Mouse (Mus musculus) hindbrain, embryonic 11.5 days (tissue): ENCODE measurements around the gene Ppp1ca. TPM values are rescaled to one million over a fixed set of nuclear protein-coding genes. Genes with fewer than 3 reads are reported as not detected.

ENCODE experiments used
- ATAC-seq: fragments of 200-750 bp; cut with Nextera tagmentation; 2 replicates; pipeline ENCODE4 v1.8.0; 2017; ENCODE audit warnings: mild to moderate bottlenecking, moderate TSS enrichment, moderate library complexity; ENCODE audit not compliant: low FRiP score
- DNase-seq: peaks from one replicate; pipeline ENCODE4 v3.0.0-alpha.2; 2015; ENCODE audit warnings: low spot score
- H3K27ac ChIP-seq: fragments of 300-500 bp; sonication (generic); 2 replicates; pipeline ENCODE4 v1.5.1; 2014; ENCODE audit warnings: mild to moderate bottlenecking, low read depth, low read length
- H3K27me3 ChIP-seq: fragments of 300-500 bp; sonication (generic); 2 replicates; pipeline ENCODE4 v1.6.1; 2014; ENCODE audit warnings: mild to moderate bottlenecking, low read length, moderate library complexity, mixed read lengths; ENCODE audit not compliant: control insufficient read depth, insufficient read depth
- H3K36me3 ChIP-seq: fragments of 300-500 bp; sonication (generic); 2 replicates; pipeline ENCODE4 v1.6.1; 2014; ENCODE audit warnings: mild to moderate bottlenecking, low read length, moderate library complexity, mixed read lengths; ENCODE audit not compliant: control insufficient read depth, insufficient read depth
- H3K4me1 ChIP-seq: fragments of 300-500 bp; sonication (generic); replicated peaks from 2 replicates; pipeline ENCODE4 v1.6.1; 2014; ENCODE audit warnings: low read length, mixed read lengths; ENCODE audit not compliant: control insufficient read depth, insufficient read depth
- H3K4me2 ChIP-seq: fragments of 300-500 bp; sonication (generic); replicated peaks from 2 replicates; pipeline ENCODE4 v1.6.1; 2014; ENCODE audit warnings: mild to moderate bottlenecking, low read depth, low read length
- H3K4me3 ChIP-seq: fragments of 300-500 bp; sonication (generic); 2 replicates; pipeline ENCODE4 v1.5.1; 2014; ENCODE audit warnings: low read depth, low read length
- H3K9ac ChIP-seq: fragments of 300-500 bp; sonication (generic); 2 replicates; pipeline ENCODE4 v1.6.1; 2014; ENCODE audit warnings: low read depth, low read length
- H3K9me3 ChIP-seq: fragments of 300-500 bp; sonication (generic); 2 replicates; pipeline ENCODE4 v1.6.1; 2016; ENCODE audit warnings: low read length; ENCODE audit not compliant: control insufficient read depth
- WGBS: fragments of 180-500 bp; shearing (Covaris S2); extraction: QIAGEN DNeasy Blood & Tissue Kit; methylation state at CpG from one replicate; pipeline ENCODE4 v1.1.7; 2014; 5-methylcytosine and 5-hydroxymethylcytosine counted together
- polyA plus RNA-seq: library from polyadenylated mRNA; unstranded; fragments of >200 nt; fragmentation: Nextera tagmentation; extraction: Ambion mirVana; gene quantifications from 2 replicates; pipeline ENCODE4 v1.2.1, GENCODE M21; 2014

Gene Ppp1ca
- polyA plus RNA-seq, 1 experiment from 2014 or later = 868 TPM

- 8% methylated on average over 42 of the region's 42 CpGs for WGBS
- no peaks in the 10 kb centered on the region for H3K27me3 ChIP-seq
- peak within 1 kb of the TSS; percentile 77 for H3K4me3 ChIP-seq
- H3K9me3 ChIP-seq = no peaks in the 10 kb centered on the region
- H3K9ac ChIP-seq = peak within 1 kb of the TSS; percentile 65
- DNase-seq = peak; percentile 97
- H3K4me1 ChIP-seq = peaks cover 5% of the 10 kb centered on the region; the same call in 1 of the 2 replicates
- ATAC-seq = peak; percentile 92
- peak within 1 kb of the TSS; percentile 86 for H3K4me2 ChIP-seq
- peak within 1 kb of the TSS; percentile 51 for H3K27ac ChIP-seq
- peaks cover 8% of the 10 kb centered on the region; the same call in 1 of the 2 replicates for H3K36me3 ChIP-seq
Measured at GRCm38 (mm10) chr19:4162646-4163542, 29.0 kb upstream of the Ppp1ca start, which contains the start of gene Rps6kb2. Gene Rps6kb2 (minus strand): TSS chr19:4163354.

GRCm38 (mm10) chr19:4163543-4163887 lies 28.4 kb upstream of the Ppp1ca start:
- Histone ChIP-seq H3K4me3 (peak overlapping the region; percentile 77), H3K4me2 (peak overlapping the region; percentile 86), H3K27me3 (no peaks in the 10 kb centered on the region), H3K27ac (peak overlapping the region; percentile 51), H3K9me3 (no peaks in the 10 kb centered on the region), H3K36me3 (peaks cover 8% of the 10 kb centered on the region; the same call in 1 of the 2 replicates), H3K4me1 (peaks cover 5% of the 10 kb centered on the region; the same call in 1 of the 2 replicates), H3K9ac (peak overlapping the region; percentile 65)
- 40% methylated on average over 4 of the region's 4 CpGs for WGBS
- DNase-seq (no peak), ATAC-seq (peak; percentile 37; the same call in 1 of the 2 replicates)

- H3K4me2 ChIP-seq = no peak overlapping the region
- peaks cover 5% of the 10 kb centered on the region; the same call in 1 of the 2 replicates for H3K36me3 ChIP-seq
- no peak overlapping the region; the same call in 1 of the 2 replicates for H3K4me3 ChIP-seq
- H3K9me3 ChIP-seq = no peaks in the 10 kb centered on the region
- ATAC-seq (no peak), DNase-seq (no peak)
- no peak overlapping the region for H3K9ac ChIP-seq
- no peaks in the 10 kb centered on the region for H3K27me3 ChIP-seq
- 83% methylated on average over 3 of the region's 3 CpGs for WGBS
- peaks cover 5% of the 10 kb centered on the region; the same call in 1 of the 2 replicates for H3K4me1 ChIP-seq
- H3K27ac ChIP-seq = no peak overlapping the region
Measured at GRCm38 (mm10) chr19:4164100-4164499, 27.8 kb upstream of the Ppp1ca start.

- Histone ChIP-seq H3K9ac (no peak overlapping the region), H3K27ac (no peak overlapping the region), H3K9me3 (no peaks in the 10 kb centered on the region), H3K27me3 (no peaks in the 10 kb centered on the region), H3K36me3 (peaks cover 4% of the 10 kb centered on the region; the same call in 1 of the 2 replicates), H3K4me2 (no peak overlapping the region), H3K4me3 (no peak overlapping the region), H3K4me1 (peaks cover 6% of the 10 kb centered on the region; the same call in 1 of the 2 replicates)
- WGBS = 81% methylated on average over 2 of the region's 2 CpGs
- DNase-seq = no peak
- no peak for ATAC-seq
Measured at GRCm38 (mm10) chr19:4164721-4165120, 27.1 kb upstream of the Ppp1ca start.

- no peaks in the 10 kb centered on the region for H3K36me3 ChIP-seq
- no peak overlapping the region for H3K4me2 ChIP-seq
- no peak for ATAC-seq
- no peaks in the 10 kb centered on the region for H3K27me3 ChIP-seq
- peaks cover 9% of the 10 kb centered on the region; the same call in 1 of the 2 replicates for H3K4me1 ChIP-seq
- no peak overlapping the region for H3K4me3 ChIP-seq
- H3K9me3 ChIP-seq = no peaks in the 10 kb centered on the region
- 84% methylated on average over 9 of the region's 9 CpGs for WGBS
- no peak overlapping the region for H3K27ac ChIP-seq
- H3K9ac ChIP-seq = no peak overlapping the region
- DNase-seq = no peak
Measured at GRCm38 (mm10) chr19:4166678-4167476, 25.0 kb upstream of the Ppp1ca start.

- Histone ChIP-seq H3K4me2 (peak overlapping the region; percentile 76), H3K9me3 (no peaks in the 10 kb centered on the region), H3K27ac (peak overlapping the region; percentile 82), H3K27me3 (no peaks in the 10 kb centered on the region), H3K36me3 (no peaks in the 10 kb centered on the region), H3K4me3 (peak overlapping the region; percentile 39), H3K9ac (peak overlapping the region; percentile 80), H3K4me1 (peaks cover 5% of the 10 kb centered on the region; the same call in 1 of the 2 replicates)
- under 1% methylated on average over 37 of the region's 43 CpGs for WGBS
- DNase-seq = peak; percentile 100
- ATAC-seq = peak; percentile 93
Measured at GRCm38 (mm10) chr19:4169378-4169784, 22.5 kb upstream of the Ppp1ca start.

GRCm38 (mm10) chr19:4169810-4170209 lies 22.1 kb upstream of the Ppp1ca start:
- Histone ChIP-seq H3K9me3 (no peaks in the 10 kb centered on the region), H3K9ac (peak overlapping the region; percentile 80), H3K4me3 (peak overlapping the region; percentile 39), H3K4me1 (peaks cover 5% of the 10 kb centered on the region; the same call in 1 of the 2 replicates), H3K27me3 (no peaks in the 10 kb centered on the region), H3K36me3 (no peaks in the 10 kb centered on the region), H3K4me2 (peak overlapping the region; percentile 76), H3K27ac (peak overlapping the region; percentile 82)
- 11% methylated on average over 27 of the region's 27 CpGs for WGBS
- ATAC-seq (peak; percentile 63), DNase-seq (no peak)

- Histone ChIP-seq H3K4me3 (no peak overlapping the region), H3K4me2 (no peak overlapping the region), H3K9ac (no peak overlapping the region), H3K27ac (no peak overlapping the region), H3K9me3 (no peaks in the 10 kb centered on the region), H3K36me3 (no peaks in the 10 kb centered on the region), H3K27me3 (no peaks in the 10 kb centered on the region), H3K4me1 (peaks cover 8% of the 10 kb centered on the region; the same call in 1 of the 2 replicates)
- no peak for ATAC-seq
- 89% methylated on average over 10 of the region's 10 CpGs for WGBS
- no peak for DNase-seq
Measured at GRCm38 (mm10) chr19:4170723-4171392, 21.0 kb upstream of the Ppp1ca start.
